Mouse (Mus musculus) G1E (cell line): ENCODE data around the gene Nrip3.

ENCODE experiments used
- CTCF ChIP-seq: IDR thresholded peaks from 2 replicates; pipeline ENCODE4 v1.5.1; 2012; ENCODE audit warnings: low read depth, low read length, inconsistent platforms, mixed read lengths
- GATA1 ChIP-seq: IDR thresholded peaks from 2 replicates; pipeline ENCODE4 v1.6.1; 2012; ENCODE audit warnings: borderline replicate concordance, low read length, inconsistent platforms, mixed read lengths
- GATA2 ChIP-seq: IDR thresholded peaks from 2 replicates; pipeline ENCODE4 v1.6.1; 2012; ENCODE audit warnings: low read depth, low read length, inconsistent platforms, borderline replicate concordance

DNA sequence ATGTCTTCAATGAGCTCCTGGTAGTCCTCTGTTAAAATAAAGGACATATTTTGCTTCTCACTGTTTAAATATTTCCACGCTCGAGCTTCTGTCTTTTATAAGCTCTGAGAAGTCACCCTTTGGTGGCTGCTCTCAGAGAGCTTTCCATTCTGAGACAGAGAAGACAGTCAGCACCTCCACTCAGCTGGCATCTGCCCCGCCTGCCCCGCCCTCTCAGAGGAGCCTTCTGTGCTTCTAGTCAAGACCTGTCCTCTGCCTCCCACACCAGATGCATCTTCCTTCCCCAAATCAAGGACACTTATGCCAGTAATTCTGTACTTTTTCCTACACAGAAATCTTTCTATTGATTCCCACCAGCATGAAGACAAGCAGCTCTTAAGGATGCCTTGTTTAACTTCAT is 18.8 kb upstream of the Nrip3 start:
- TF ChIP-seq CTCF, result no peak
- TF ChIP-seq GATA1, result no peak
- no peak for TF ChIP-seq GATA2
